Mouse (Mus musculus) kidney, postnatal 36 days (tissue): ENCODE data around the gene Rassf5.
A peak's percentile ranks its signal among the peaks of the same experiment; 100 is the strongest.
"Not testable (repeated sequence)": the region's sequence is repeated elsewhere in the genome, so short reads cannot be mapped to it uniquely, and the experiment has no call there.

Source experiments
- DNase-seq, 2 experiments: peaks; one replicate each; pipeline ENCODE4 v3.0.0; 2021 to 2022; ENCODE audit warnings: mixed read lengths in 2 of 2

The Rassf5 gene

DNA sequence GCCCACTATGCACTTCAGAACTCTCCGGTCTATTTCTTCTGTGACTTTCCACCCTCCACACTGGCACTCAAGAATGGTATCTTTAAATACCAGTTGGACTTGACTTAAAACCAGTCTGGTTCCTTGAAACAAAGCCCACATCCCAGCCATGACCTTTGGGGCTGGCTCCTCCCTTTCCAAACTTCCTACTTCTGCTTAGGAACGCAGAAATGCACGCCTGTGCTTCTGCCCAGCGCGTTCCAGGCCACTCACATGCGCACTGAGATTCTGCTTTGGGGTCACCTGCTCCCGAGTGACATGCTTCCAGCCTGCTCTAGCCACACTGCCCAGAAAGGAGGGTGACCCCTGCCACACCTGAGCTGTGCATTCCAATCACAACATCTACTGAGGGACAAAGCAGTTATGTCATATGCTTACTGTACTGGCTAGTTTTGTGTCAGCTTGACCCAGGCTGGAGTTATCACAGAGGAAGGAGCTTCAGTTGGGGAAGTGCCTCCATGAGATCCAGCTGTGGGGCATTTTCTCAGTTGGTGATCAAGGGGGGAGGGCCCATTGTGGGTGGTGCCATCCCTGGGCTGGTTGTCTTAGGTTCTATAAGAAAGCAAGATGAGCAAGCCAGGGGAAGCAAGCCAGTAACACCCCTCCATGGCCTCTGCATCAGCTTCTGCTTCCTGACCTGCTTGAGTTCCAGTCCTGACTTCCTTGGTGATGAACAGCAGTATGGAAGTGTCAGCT is 7.6 kb upstream of the Rassf5 start:
- DNase-seq: not testable (repeated sequence)

DNA sequence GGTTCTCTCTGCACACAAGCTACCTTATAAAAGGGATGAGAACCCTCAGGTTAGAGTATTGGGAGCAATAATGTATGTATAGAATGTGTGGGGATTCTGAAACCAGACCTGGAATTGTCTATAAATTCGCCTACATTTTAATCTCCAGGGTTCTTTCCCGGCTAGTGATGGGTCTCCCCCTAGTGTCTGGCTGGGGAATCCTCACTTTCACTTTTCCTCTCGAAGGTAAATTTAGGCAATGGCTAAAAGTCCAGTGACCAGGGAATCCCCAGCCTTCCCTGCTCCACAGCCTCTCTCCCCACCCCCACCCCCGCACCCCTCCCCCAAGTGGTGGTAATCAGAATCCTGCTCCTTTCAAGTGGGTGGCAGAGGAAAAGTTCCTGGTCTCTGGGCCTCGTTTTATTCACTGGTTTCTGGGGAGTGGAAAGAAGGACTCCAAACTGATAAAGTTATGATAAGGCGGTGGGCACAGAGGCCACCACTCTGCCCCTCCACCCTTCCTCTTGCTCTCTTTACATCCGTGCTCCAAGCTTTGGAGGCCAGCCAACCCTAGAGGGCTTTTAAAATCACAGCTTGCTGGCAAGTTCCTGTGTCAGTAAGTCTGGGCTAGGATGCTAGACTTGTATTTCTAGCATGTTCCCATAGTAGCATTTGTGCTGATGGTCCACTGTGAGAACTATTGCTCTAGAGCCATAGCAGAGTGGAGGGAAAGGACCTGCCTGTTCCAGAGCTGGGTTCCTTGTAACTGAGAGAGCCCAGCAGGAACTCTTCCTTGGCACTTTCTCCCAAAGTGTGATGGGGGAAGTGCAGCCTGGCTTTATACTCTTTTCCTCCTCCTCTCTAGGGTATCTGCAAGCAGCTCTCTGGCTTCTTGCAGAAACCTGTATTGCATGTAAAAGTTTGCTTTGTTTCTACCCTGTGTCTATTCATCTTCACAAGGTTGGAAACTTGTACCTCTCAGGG is 1.7 kb upstream of the Rassf5 start:
- DNase-seq: peak; percentile 60 to 70

DNA sequence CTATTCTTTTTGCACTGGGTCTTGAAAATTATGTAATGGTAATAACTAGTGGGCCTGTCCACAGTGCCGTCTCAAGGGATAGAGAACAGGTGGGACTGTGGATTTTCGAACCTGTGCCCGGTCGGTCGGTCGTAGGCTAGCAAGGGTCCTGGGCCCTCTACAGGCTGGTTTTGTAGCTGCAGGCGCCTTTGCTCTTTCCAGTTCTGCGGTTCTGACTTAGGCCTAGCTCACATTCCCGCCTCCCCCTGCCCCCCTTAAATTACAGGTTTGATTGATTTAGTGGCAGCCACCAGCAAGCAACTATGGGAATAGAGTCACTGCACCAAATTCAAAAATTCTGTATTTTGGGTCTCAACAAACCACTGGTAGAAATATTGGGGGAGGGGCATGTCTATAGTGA is 868 bp upstream of the Rassf5 start:
- DNase-seq: peak; percentile 60 to 78

DNA sequence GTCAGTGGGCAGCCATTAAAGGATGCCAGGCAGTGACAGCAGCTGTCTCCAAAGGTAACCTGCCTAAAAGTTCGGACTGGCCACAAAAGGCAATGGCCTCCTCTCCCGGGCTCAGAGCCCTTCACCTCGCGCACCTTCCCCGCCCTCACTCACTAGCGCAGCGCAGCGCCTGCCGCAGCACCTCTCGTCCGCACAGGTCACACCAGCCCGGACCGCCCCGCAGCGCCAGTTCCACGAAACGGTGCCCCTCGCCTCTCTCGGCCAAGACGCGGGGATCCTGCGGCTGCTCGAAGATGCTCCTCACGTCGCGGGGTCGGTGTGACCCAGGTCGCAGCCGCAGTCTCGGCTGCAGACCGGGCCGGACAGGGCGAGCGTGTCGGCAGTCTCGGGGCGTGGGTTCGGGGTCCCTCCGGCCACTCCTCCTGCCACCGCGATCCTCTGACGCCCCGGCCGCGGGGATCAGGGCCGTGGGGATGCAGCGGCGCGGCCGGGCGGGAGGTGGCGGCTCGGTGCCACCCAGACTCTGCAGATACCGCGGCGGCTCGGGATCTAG is 446 bp downstream of the Rassf5 start:
- DNase-seq: peak in 1 of 2 experiments; percentile 40

DNA sequence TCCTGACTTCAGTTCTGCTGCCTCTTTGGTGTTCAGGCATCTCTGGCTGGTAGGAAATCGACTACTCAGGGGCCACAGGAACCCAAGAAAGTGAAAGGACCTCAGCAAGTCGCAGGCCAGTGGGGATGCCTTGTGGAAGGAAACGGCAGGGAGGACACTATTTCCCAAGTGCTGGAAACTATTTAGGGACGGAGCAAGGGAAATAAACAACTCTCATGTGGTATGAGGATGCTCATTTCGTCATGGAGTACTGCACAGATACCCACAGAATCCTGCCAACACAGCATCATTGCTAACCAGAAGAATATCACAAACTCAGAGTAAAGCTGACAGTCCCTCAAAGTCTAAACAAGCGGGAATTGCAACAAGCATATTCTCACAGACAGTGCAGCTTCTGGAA is 2.1 kb downstream of the Rassf5 start:
- DNase-seq: peak; percentile 25 to 32

DNA sequence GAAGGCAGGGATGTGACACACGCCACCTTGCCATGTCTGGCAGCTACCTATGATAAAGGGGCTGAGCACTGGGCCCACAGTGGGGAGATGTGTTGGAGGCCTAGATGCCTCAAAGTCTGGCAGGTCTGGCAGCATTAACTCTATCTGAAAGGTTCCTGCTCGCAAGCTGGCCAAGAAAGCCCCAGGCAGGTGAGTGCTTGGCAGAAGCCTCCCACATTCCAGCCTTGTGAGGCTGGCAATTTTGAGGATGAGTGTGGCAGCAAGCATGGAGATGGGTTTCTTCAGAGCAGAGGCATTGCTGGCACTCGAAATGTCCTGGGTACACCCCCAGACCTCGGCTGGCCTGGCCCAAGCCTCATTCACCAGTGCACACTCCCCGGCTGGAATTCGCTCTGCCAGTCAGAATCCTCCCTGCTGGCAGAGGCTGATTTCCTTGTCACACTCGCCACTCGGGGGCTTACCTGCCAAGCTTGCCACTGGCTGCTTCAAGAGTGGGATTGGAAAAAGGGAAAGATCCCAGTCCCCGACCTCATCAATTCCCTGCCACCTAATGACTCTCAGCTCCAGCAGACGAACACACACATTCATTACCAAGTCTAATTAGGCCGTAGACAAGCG is 5.4 kb downstream of the Rassf5 start:
- no peak for DNase-seq

DNA sequence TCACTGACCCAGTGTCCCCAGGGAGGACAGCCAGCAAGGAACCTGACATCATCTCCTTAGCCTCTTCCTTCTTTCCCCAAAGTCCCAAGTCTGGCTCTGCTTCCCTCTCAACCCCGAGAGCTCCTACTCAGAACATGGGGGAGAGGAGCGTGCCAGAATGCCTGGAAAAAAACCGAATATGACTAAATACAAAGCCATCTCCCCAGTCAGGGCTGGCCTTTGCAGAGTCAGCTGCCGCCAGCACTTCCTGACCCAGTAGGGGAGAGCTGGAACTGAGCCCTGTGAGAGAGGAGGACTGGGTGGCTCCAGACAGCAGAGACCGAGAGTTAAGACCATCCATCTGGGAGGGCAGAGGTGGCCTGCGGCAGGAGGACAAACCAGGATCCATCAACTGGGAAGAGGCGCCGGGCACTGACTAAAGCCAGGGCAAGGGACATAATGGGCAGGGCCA is 6.1 kb downstream of the Rassf5 start:
- peak; percentile 70 for DNase-seq

DNA sequence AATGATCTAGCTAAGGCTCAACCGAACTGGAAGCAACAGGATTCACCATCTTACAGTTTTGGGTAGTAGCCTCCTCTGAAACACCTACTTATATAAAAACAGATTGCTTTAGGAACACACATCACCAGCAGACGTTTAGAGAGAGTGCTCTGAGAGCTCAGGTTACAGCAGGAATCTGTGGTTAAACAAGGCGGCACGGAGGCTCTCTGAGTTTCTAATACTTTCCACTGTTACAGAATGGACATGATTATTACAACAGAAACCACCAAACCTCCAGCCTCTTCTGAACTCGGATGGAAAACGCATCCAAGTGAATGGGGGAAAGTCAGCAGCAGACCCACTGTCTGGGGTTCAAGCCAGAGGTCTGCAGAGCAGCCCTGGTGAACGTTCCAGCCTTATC is 9.0 kb downstream of the Rassf5 start:
- DNase-seq: no peak

DNA sequence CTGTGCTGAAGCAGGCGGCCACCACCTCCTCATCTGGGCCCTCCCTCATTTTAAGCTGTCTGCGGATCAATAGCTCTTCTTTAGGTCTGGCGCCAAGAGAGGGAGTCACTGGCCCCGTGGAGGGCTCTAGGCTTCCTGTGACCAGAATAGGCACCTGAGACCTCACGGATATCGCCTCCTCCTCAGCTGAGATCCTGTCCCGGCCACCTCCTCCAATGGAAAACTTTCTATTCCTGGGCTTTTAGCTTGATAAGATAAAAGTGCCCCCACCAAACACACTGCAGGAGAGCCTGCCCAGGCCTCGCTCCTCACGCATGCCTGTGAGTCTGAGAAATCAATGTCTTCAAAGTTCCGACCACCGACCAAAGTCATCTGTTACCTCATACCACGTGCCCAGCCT is 11.5 kb downstream of the Rassf5 start:
- no peak for DNase-seq

DNA sequence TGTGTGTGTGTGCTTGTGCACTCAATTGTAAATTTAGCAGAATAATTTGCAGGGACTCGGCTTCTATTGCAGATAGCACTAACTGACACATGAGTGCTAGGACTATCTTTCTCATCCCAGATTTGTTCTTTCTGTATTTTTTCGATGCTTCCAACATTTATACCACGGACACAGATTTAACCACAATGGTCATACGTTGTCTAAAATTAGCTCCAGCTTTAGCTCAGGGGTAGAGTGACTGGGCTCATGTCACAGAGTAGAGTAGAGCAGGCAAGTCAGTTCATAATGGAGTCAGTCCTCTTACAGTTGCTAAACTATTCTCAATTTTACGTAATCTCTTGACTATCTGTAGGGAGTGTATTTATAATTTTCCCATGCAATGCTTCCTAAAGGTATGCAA is 16.4 kb downstream of the Rassf5 start:
- no peak for DNase-seq

DNA sequence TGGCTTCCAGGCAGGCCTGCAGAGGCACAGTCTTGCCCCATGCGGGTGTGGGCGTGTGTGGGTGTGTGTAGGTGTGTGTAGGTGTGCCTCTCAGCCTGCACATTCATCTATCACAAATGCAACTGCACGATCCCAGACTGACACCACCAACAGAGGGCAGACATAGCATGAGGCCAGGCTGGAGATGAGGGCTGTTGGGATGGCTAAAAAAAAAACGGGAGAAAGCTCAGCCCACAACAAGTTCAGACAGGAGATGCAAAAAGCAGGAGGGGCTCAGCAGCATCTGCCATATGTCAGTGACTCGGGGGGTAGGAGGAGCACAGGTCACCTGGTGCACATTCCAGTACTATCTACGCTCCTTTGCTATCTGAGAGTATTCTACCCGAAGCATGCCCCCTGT is 16.8 kb downstream of the Rassf5 start:
- DNase-seq: no peak

DNA sequence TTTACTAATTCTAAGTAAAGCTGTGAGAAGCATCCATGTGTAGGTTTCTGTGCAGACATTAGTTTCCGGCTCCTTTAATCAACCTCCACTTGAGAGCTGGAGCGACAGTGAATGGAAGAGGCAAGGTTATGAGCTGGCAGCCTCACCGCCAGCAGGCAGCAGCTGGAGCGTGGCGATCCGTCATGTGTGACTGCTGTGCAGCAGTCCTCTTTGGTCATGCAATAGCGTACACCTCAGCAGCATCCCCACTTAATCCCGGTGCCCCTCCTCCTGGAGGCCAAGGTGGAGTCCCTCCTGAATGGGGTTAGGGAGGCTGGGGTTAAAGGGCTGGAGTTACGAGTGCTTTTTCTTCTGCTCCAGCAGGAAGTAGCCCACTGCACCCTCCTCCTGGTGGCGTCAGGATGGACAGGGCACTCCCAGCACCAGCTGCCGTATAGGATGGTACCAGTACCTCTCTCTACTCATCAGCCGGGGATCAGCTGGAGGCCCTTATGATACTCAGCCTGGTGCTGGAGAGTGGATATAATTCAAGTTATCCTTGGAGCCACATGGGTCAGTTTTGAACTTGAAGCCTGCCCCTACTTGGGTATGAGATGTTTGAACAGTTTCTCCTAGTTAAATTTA is 20.1 kb downstream of the Rassf5 start:
- peak; percentile 53 to 70 for DNase-seq

DNA sequence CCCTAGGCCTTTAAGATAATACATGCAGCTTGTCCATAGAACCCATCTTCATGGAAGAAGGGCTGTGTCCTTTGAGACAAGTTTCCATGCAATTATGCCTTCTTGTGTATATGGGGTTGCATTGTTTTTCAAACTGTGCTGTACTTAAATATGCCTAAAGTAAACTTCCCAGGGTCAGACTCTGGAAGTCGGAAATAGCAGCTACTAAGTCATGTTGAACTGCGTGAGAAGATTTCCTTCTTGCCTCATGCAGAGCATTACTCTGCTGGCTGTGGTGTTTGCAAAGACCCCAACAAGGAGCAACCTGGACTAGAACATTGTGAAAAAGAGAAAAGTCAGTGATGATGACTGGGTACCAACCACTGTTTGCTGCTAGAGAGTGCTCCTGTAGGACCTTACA is 21.7 kb downstream of the Rassf5 start:
- DNase-seq: no peak

DNA sequence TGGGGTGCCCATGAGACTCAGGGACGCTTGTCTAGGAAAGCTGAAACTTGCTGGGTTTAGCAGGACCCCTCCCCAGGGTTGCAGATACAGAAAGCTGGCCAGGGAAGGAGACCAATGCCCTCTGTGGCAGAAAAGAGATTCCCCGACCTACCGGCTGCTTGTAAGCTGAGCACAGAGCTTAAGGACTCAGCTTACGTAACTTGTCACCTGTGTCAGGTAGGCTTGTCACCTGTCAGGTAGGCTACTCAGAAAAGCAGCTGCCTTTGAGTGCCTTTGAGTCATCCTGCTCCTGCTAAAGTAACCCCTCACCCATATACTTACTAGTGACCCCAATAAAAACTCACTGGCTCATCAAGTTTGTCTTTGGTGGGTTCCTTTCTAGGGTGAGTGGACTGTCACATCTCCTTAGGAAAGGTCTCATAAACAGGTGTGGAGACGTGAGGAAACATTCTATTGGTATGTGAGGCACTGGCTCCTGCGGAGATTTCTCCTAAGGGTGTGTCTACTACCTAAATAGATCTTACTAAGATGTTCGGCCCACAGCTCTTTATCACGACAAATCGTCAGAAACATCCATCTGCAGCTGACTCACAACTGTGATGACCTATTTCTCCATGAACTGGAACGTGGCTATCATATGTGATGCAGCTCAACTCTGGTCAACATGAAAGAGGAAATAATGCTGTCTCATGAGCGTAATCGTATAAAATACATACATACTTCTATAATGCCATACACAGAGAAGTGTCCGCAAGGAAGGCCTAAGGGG is 23.1 kb downstream of the Rassf5 start:
- no peak for DNase-seq

DNA sequence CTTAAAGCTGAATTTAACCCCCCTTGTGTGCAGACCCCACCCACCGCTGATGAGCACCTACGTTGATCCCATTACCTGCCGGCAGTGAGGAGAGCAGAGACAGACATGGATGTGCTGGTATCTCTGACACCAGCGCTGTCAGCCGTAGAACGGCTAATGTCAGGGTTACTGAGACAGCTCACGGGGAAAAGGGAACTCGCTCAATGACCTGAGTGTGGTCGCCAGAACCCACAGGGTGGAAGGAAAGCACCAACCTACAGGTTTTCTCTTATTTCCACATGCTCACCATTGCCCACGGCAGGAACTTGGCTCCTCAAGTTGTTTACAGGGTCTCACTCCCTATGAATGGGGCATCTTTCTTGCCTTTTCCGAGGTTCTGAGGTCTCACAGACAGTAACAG is 26.1 kb downstream of the Rassf5 start:
- DNase-seq: no peak

DNA sequence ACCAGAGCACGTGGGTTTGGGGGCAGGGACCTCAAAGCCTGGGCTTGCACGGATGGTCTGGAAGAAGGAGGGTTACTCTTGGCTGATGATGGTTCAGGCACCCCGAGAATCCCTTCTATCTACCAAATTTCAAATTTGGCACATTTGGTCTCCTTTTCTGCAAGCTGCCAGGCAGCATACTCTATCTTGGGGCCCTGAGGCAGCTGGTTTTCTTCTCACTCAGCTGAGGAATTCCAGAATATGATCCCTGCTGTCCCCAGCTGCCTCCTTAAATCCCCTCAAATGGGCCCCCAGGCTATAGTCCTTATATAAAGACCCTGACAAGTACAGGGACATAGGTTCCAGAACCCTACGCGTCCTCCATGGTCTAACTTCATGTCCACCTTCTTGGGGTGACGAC is 31.7 kb downstream of the Rassf5 start:
- DNase-seq: no peak

DNA sequence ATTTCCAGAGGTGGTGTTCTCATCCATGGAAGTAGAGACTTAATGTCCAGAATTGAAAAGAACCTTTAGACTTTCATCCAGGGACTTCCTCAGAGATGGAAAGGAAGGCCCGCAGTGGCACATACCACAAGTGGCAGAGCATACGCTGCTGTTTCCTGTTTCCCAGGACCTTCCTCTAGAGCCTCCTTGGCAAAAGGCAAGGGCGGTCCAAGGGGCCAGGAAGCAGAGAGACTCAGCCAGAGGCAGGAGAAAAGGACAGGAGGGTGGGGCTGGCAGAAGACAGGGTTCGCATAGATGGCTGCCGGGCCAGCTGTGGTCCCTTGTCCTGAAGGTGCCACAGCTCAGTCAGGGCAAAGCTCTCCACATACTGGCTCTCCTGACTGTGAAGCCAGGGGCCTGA is 32.1 kb downstream of the Rassf5 start:
- no peak for DNase-seq

DNA sequence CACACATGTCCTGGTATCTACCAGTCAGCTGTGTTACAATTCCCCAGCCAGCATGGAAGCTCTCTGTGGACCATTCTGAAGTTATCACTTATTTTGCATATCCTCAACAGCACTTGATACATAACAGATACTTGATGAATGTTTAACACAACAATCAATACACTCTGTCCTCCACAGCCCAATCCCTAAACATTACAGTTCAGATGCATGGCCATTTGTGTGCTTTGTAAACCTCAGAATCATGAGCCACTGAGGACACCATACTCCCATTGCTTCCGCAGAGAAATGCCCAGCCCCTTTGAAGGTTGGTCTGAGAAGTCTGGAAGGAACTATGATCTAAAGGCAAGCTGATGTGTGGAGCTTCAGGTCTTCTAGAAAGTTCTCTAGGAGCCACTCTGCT is 33.4 kb downstream of the Rassf5 start:
- no peak for DNase-seq

DNA sequence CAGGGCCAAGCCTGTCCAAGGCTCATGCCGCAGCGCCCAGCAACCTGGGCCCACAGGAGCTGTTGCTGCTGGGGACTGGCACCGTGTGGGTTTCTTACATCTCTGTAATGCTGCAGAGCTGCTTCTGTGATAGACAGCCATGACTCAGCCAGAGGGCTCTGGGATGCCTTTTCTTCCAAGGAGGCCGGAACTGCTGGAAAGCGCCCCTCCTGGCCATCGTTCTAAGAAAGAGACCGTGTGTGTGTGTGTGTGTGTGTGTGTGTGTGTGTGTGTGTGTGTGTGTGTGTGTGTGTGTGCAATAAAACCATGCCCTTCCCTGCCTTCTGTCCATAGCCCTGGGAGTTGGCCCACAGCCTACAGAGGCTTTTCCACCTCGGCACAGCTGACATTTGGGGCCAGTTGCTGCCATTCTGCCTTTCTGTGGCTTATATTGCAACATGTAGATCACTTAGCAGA is 35.1 kb downstream of the Rassf5 start:
- DNase-seq: no peak

DNA sequence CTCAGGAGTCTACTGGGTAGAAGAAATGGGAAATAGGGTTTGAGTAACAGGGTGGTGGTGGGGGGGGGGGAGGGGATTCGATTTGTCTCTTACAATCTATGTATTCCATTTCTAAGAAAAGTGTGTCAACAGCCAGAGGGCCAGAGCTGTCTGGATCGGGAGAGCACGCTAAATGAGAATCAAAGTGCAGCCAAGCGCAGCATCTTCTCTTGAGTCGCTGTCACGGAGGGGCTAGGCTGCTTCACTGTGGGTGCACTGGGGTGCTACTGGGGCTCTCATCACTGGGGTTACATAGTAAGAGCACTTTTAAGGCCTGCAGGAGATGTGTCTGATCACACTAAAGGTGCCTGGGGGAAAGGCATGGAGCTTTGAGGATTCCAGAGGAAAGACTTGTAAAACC is 36.3 kb downstream of the Rassf5 start:
- DNase-seq: no peak

DNA sequence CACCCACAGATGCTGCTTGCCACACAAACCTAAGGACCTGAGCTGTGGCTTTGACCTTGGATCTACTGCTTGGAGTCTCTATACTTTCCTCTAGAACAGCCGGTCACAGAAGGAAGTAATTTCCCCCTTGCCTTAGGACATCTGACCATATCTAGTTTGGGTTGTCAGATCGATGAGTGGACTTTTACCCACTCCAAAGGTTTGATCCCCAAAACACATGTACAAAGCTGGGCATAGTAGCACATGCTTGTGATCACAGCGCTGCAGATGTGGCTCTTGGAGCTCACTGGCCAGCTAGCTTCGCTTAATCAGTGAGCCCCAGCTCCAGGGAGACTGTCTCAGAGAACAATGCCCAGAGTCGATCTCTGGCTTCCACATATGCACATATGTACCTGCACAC is 37.0 kb downstream of the Rassf5 start:
- DNase-seq: no peak

DNA sequence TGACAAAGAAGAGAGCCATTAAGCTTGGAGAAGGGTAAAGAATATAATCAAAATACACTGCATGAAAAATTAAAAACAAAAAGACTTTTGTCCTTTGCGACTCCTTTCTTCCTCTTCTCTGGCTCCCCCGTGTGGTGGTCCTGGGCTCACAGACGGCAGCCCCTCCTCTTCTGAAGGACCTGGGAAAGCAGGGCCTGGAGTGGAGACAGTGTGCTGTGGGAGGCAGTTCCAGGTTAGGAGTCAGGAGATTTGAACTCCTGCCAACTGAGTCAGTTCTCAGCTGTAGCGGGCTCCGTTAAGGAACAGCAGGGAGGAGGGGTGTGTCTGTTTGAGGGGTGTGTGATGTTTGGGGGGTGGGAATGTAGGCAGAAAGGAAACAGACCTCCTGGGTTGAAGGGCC is 37.5 kb downstream of the Rassf5 start:
- DNase-seq: peak; percentile 42 to 86
